Mouse (Mus musculus): ENCODE results near the gene Slc12a9.

- TF ChIP-seq EP300 (optimal IDR thresholded peaks at IDR 0.05): no peak
- TF ChIP-seq CTCF (IDR thresholded peaks at IDR 0.05; ENCODE audit: low read depth): peak; percentile 84
Observed at GRCm38 (mm10) chr5:137333512-137334174, at the start of gene Slc12a9.

All from stomach, postnatal 0 days (tissue).